Mouse (Mus musculus) testis, postnatal 10 days (tissue): ENCODE results near the gene Oxct2a.

Source experiments
- DNase-seq: peaks from one replicate; pipeline ENCODE4 v3.0.0; 2021; ENCODE audit warnings: low spot score

Gene Oxct2a

DNA sequence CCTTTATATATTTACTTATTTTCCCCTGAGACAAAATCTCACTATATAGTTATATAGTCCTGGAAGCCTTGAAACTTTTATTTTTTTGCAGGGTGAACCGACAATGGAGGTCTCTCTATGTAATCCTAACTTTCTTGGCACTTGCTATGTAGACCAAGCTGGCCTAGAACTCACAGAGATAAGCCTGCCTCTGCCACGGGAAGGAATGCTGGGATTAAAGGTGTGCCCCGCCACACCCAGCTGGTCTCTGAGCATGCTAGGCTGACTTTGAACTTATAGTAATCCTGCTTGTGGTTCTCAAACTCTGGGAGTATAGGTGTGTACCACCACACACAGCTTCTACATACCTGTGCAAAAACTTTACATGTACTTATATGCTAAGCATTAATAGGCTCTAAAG is 43.3 kb downstream of the Oxct2a start:
- DNase-seq: no peak
